Mouse (Mus musculus): ENCODE results near the gene Prkar1a. TPM values are rescaled to one million over a fixed set of nuclear protein-coding genes. Genes with fewer than 3 reads are reported as not detected.

The Prkar1a gene
- polyA plus RNA-seq, 1 experiment: 164 TPM

GRCm38 (mm10) chr11:109678291-109678690, 29.1 kb downstream of the Prkar1a start:
- H3K4me3 ChIP-seq (ENCODE audit: insufficient read depth, low read length): no peak overlapping the region
- TF ChIP-seq POLR2A (IDR thresholded peaks at IDR 0.05; ENCODE audit: borderline replicate concordance, low read depth, low read length) (no peak), CTCF (IDR thresholded peaks at IDR 0.05; ENCODE audit: low read depth, low read length) (no peak)
- peaks cover 4% of the 10 kb centered on the region for H3K4me1 ChIP-seq (ENCODE audit: control insufficient read depth, insufficient read depth, low read length)
- H3K27ac ChIP-seq (ENCODE audit: insufficient read depth, low read depth, low read length): no peak overlapping the region

- TF ChIP-seq CTCF (IDR thresholded peaks at IDR 0.05; ENCODE audit: low read depth, low read length): no peak
- no peak for TF ChIP-seq POLR2A (IDR thresholded peaks at IDR 0.05; ENCODE audit: borderline replicate concordance, low read depth, low read length)
- H3K4me3 ChIP-seq (ENCODE audit: insufficient read depth, low read length): no peak overlapping the region
- H3K4me1 ChIP-seq (ENCODE audit: control insufficient read depth, insufficient read depth, low read length): peaks cover 4% of the 10 kb centered on the region
- no peak overlapping the region for H3K27ac ChIP-seq (ENCODE audit: insufficient read depth, low read depth, low read length)
These were observed 31.7 kb downstream of the Prkar1a start for GRCm38 (mm10) chr11:109680934-109681333.

GRCm38 (mm10) chr11:109681556-109681955, 32.4 kb downstream of the Prkar1a start:
- H3K4me1 ChIP-seq (ENCODE audit: control insufficient read depth, insufficient read depth, low read length): peaks cover 4% of the 10 kb centered on the region
- no peak overlapping the region for H3K27ac ChIP-seq (ENCODE audit: insufficient read depth, low read depth, low read length)
- H3K4me3 ChIP-seq (ENCODE audit: insufficient read depth, low read length): no peak overlapping the region
- no peak for TF ChIP-seq CTCF (IDR thresholded peaks at IDR 0.05; ENCODE audit: low read depth, low read length)
- TF ChIP-seq POLR2A (IDR thresholded peaks at IDR 0.05; ENCODE audit: borderline replicate concordance, low read depth, low read length): no peak

- no peak for TF ChIP-seq CTCF (IDR thresholded peaks at IDR 0.05; ENCODE audit: low read depth, low read length)
- TF ChIP-seq POLR2A (IDR thresholded peaks at IDR 0.05; ENCODE audit: borderline replicate concordance, low read depth, low read length): no peak
- Histone ChIP-seq H3K4me1 (ENCODE audit: control insufficient read depth, insufficient read depth, low read length) (peaks cover 4% of the 10 kb centered on the region), H3K27ac (ENCODE audit: insufficient read depth, low read depth, low read length) (no peak overlapping the region), H3K4me3 (ENCODE audit: insufficient read depth, low read length) (no peak overlapping the region)
These were observed 33.0 kb downstream of the Prkar1a start for GRCm38 (mm10) chr11:109682221-109682620.

GRCm38 (mm10) chr11:109689539-109689938, 40.3 kb downstream of the Prkar1a start:
- Histone ChIP-seq H3K4me3 (ENCODE audit: insufficient read depth, low read length) (no peak overlapping the region), H3K27ac (ENCODE audit: insufficient read depth, low read depth, low read length) (no peak overlapping the region), H3K4me1 (ENCODE audit: control insufficient read depth, insufficient read depth, low read length) (no peaks in the 10 kb centered on the region)
- TF ChIP-seq POLR2A (IDR thresholded peaks at IDR 0.05; ENCODE audit: borderline replicate concordance, low read depth, low read length): no peak

- Histone ChIP-seq H3K4me1 (ENCODE audit: control insufficient read depth, insufficient read depth, low read length) (peaks cover 4% of the 10 kb centered on the region; the same call in 1 of the 2 replicates), H3K4me3 (ENCODE audit: insufficient read depth, low read length) (no peak overlapping the region), H3K27ac (ENCODE audit: insufficient read depth, low read depth, low read length) (no peak overlapping the region)
- TF ChIP-seq CTCF (IDR thresholded peaks at IDR 0.05; ENCODE audit: low read depth, low read length) (no peak), POLR2A (IDR thresholded peaks at IDR 0.05; ENCODE audit: borderline replicate concordance, low read depth, low read length) (no peak)
These were observed 43.5 kb downstream of the Prkar1a start for GRCm38 (mm10) chr11:109692737-109693136.

GRCm38 (mm10) chr11:109696519-109696918, 47.3 kb downstream of the Prkar1a start:
- H3K27ac ChIP-seq (ENCODE audit: insufficient read depth, low read depth, low read length): no peak overlapping the region

GRCm38 (mm10) chr11:109697089-109697643, 48.0 kb downstream of the Prkar1a start:
- H3K4me3 ChIP-seq (ENCODE audit: insufficient read depth, low read length): no peak overlapping the region

More at GRCm38 (mm10) chr11:109696519-109696918, 47.3 kb downstream of the Prkar1a start:
- Histone ChIP-seq H3K4me1 (ENCODE audit: control insufficient read depth, insufficient read depth, low read length) (peaks cover 4% of the 10 kb centered on the region; the same call in 1 of the 2 replicates), H3K4me3 (ENCODE audit: insufficient read depth, low read length) (no peak overlapping the region)
- TF ChIP-seq POLR2A (IDR thresholded peaks at IDR 0.05; ENCODE audit: borderline replicate concordance, low read depth, low read length): no peak
- no peak for TF ChIP-seq CTCF (IDR thresholded peaks at IDR 0.05; ENCODE audit: low read depth, low read length)

GRCm38 (mm10) chr11:109698740-109699139, 49.5 kb downstream of the Prkar1a start:
- Histone ChIP-seq H3K27ac (ENCODE audit: insufficient read depth, low read depth, low read length) (no peak overlapping the region), H3K4me1 (ENCODE audit: control insufficient read depth, insufficient read depth, low read length) (peaks cover 7% of the 10 kb centered on the region), H3K4me3 (ENCODE audit: insufficient read depth, low read length) (no peak overlapping the region)
- TF ChIP-seq POLR2A (IDR thresholded peaks at IDR 0.05; ENCODE audit: borderline replicate concordance, low read depth, low read length) (no peak), CTCF (IDR thresholded peaks at IDR 0.05; ENCODE audit: low read depth, low read length) (no peak)

More at GRCm38 (mm10) chr11:109697089-109697643, 48.0 kb downstream of the Prkar1a start:
- no peak overlapping the region for H3K27ac ChIP-seq (ENCODE audit: insufficient read depth, low read depth, low read length)
- TF ChIP-seq POLR2A (IDR thresholded peaks at IDR 0.05; ENCODE audit: borderline replicate concordance, low read depth, low read length) (no peak), CTCF (IDR thresholded peaks at IDR 0.05; ENCODE audit: low read depth, low read length) (no peak)
- H3K4me1 ChIP-seq (ENCODE audit: control insufficient read depth, insufficient read depth, low read length): peaks cover 4% of the 10 kb centered on the region; the same call in 1 of the 2 replicates

GRCm38 (mm10) chr11:109699784-109700183, 50.6 kb downstream of the Prkar1a start:
- H3K4me3 ChIP-seq (ENCODE audit: insufficient read depth, low read length): no peak overlapping the region
- peaks cover 17% of the 10 kb centered on the region for H3K4me1 ChIP-seq (ENCODE audit: control insufficient read depth, insufficient read depth, low read length)
- TF ChIP-seq POLR2A (IDR thresholded peaks at IDR 0.05; ENCODE audit: borderline replicate concordance, low read depth, low read length) (no peak), CTCF (IDR thresholded peaks at IDR 0.05; ENCODE audit: low read depth, low read length) (no peak)

More at GRCm38 (mm10) chr11:109699784-109700183, 50.6 kb downstream of the Prkar1a start:
- H3K27ac ChIP-seq (ENCODE audit: insufficient read depth, low read depth, low read length): no peak overlapping the region
